Mouse (Mus musculus) retina, adult 2 months (tissue): Measurements from ENCODE around the gene Neil1.

Source experiments
- DNase-seq: peaks from one replicate; pipeline ENCODE4 v3.0.0-alpha.2; 2012; ENCODE audit warnings: low read depth, low spot score

The Neil1 gene

GRCm38 (mm10) chr9:57139110-57139509, 9.0 kb downstream of the Neil1 start:
- no peak for DNase-seq

DNA sequence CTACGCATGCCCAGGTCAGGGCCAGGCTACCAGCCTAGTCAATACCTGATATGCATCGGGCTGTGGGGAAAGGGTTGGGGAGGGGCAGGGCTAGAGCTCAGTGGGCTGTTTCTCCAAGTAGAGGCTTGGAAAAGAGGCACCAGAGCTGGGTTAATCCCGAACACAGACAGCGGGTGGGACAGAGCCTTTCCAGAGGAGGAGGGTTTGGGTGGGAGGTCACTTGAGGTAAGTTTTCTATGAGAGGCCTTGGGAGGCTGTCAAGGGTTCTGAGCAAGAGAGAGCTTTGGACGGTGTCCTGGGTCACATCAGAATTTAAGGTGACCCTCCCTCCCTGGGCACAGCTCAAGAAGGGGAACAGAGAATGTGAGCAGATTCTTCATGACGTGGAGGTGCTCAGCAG, 9.6 kb downstream of the Neil1 start:
- DNase-seq, result no peak

DNA sequence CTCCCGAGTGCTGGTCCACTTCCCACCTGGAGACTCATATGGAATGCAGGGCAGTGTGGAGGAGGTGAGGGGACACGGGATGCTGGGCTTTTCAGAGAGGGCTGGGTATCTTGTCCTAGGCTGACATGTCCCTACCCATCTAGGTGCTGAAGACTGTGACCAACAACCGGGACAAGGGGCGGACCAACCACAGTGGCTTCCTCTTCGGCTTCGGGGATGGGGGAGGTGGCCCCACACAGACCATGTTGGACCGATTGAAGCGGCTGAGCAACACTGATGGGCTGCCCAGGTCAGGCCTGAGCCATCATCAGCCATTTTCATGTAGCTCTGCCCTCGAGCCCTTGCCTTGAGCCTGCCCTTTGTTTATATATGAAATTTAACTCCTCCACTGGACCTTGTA, 10.3 kb downstream of the Neil1 start:
- DNase-seq, result no peak

DNA sequence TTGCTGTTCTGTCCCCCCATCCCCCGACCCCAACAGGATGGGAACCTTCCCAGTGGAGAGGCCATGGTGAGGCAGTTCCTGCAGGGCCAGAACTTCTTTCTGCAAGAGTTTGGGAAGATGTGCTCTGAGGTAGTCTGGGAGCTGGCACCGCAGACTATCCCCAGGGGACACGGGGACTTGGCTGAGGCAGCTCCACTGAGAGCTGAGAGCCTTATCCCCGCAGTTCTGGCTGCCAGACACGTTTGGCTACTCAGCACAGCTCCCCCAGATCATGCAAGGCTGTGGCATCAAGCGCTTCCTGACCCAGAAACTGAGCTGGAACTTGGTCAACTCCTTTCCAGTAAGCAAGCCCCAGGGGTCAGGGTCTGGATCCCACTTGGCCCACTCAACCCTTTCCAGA, 10.9 kb downstream of the Neil1 start:
- DNase-seq, result no peak

DNA sequence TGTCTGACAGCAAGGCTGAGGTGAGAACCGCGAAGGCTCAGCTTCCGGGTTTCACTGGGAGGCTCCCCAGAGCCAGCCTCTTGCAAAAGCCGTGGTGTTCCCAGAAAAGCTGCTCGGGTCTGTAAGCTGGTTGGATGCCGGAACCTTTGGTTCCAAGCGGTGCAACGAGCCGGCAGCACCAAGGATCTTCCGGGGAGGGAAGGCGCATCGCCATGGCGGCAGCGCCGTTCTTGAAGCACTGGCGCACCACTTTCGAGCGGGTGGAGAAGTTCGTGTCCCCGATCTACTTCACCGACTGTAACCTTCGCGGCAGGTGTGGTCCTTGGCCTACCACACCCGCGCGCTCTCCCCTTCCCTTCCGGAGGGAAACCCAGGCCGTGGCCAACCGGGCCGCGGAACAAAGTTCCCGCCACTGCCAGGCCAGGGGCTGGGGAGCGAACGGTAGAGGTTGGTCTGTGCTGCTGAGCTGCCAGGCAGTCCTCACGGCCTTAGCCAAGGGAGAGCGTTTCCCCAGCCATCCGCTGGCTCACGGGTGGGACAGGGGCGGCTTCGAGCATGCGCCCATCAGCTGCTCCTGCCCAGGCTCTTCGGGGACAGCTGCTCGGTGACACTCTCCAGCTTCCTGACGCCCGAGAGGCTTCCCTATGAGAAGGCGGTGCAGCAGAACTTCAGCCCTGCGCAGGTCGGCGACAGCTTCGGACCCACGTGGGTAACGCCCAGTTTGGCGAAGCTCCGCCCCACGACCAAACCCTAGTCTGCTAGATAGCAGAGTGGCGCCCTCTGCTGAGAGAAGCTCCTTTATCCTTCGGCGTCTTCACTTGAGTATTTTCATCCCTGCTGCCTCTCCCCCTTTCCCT, 17.3 kb downstream of the Neil1 start, which contains the start of gene Man2c1:
TSS of gene Man2c1 (plus strand) at position 114 of the 857 bp plus-strand sequence.
- DNase-seq, result peak; percentile 87

DNA sequence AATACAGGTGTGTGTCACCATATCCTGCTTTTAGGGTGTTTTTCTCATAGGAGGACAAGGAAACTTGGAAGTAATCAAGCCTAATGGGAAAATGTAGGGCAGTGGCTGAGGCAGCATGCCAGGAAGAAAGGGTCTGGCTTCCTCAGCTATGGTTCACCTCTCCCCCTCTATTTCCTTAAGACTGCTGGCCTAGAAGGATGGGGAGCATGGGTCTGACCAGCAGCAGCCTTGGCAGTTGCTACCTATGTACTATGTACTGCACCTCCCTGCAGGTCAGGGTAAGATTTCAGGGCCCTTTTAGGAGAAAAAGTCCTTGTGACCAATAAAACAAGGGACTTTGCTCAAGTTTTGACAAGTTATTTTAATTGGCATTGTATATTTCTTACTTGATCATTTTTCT, 18.5 kb downstream of the Neil1 start:
- DNase-seq, result no peak

DNA sequence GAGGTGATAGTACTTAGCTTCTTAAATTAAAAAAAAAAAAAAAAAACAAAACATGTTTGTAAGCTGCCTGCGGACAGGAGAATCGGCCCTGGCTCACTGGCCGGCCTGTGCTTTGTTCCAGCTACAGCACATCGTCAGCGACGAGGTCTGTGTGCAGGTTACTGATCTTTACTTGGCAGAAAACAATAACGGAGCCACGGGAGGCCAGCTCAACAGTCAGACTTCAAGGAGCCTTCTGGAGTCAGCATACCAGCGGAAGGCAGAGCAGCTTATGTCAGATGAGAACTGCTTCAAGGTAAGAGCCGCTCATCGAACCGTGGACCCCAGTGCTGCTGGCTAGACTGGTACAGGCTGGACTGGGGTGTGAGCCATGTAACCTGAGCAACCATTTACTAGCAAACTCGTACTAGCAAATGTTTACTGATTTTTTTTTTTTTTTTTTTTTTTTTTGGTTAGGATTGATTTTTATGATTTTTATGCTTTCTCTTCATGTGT, 30.8 kb downstream of the Neil1 start:
- DNase-seq, result no peak
